Mouse (Mus musculus) gastrocnemius, postnatal 14 days (tissue): ENCODE measurements around the gene Oas1d. TPM values are rescaled to one million over a fixed set of nuclear protein-coding genes. Genes with fewer than 3 reads are reported as not detected.

Experiments used
- DNase-seq: peaks from one replicate; pipeline ENCODE4 v3.0.0; 2021; ENCODE audit warnings: mixed read lengths
- intact Hi-C: fragments of 180-260 bp; cut with DNase I; formaldehyde crosslinking; loops from one replicate; pipeline ENCODE4 v1.15.1; 2025; ENCODE audit warnings: low total_unique reads
- total RNA-seq, 2 experiments: library from RNA; stranded (reverse); gene quantifications; 2 replicates each; pipeline ENCODE4 v1.2.3; 2021

The Oas1d gene
- total RNA-seq, 2 experiments from 2014 or later = not detected

DNA sequence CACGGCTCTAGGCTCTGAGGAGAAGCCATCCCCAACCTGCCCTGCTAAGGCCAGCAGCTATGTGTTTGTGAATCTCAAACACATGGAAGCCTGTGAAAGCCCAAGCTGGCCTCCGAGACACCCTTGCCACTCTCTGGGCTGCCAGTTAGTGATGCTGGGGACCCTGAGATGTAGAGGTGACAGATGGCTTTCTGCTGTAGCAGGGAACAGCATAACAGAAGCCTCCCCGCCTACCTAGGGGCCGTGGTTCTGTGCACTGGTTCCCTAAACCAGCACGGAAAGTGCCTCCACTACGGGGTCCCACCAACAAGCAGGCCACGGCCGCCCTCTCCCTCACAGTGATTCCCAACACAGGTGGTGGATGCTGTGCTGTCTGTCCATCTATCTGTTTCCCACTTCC is 52.6 kb downstream of the Oas1d start:
- intact Hi-C loops = no loop called here
- no peak for DNase-seq

- intact Hi-C loops = no loop called here
- no peak for DNase-seq
These were observed 53.2 kb downstream of the Oas1d start for GRCm38 (mm10) chr5:120967355-120968133.

- no peak for DNase-seq
- intact Hi-C loops = no loop called here
These were observed 53.8 kb downstream of the Oas1d start for GRCm38 (mm10) chr5:120968134-120968532.

GRCm38 (mm10) chr5:120968799-120969198 is 54.5 kb downstream of the Oas1d start:
- no peak for DNase-seq

GRCm38 (mm10) chr5:120969703-120970102 is 55.4 kb downstream of the Oas1d start:
- intact Hi-C loops = no loop called here

More at GRCm38 (mm10) chr5:120968799-120969198, 54.5 kb downstream of the Oas1d start:
- intact Hi-C loops = no loop called here

More at GRCm38 (mm10) chr5:120969703-120970102, 55.4 kb downstream of the Oas1d start:
- peak; percentile 41 for DNase-seq

Other genes with a start within 250 kb of the Oas1d start
- under 1 TPM; 0.66 to 0.76 TPM for gene Dtx1, start 202.6 kb upstream of the Oas1d start, total RNA-seq
- under 1 TPM in 1 of 2 experiments, not detected in 1; 0.13 TPM for gene Oas2, start 164.7 kb upstream of the Oas1d start, total RNA-seq
- gene Oas3, start 136.9 kb upstream of the Oas1d start, total RNA-seq = not detected
- gene Oas1e, start 119.0 kb upstream of the Oas1d start, total RNA-seq = not detected
- gene Oas1c, start 102.0 kb upstream of the Oas1d start, total RNA-seq = under 1 TPM; 0.35 to 0.38 TPM
- not detected for gene Oas1f, start 67.2 kb upstream of the Oas1d start, total RNA-seq
- not detected for gene Oas1h, start 53.1 kb upstream of the Oas1d start, total RNA-seq
- under 1 TPM in 1 of 2 experiments, not detected in 1; 0.16 TPM for gene Oas1g, start 26.9 kb upstream of the Oas1d start, total RNA-seq
- gene Oas1a, start 7.0 kb upstream of the Oas1d start, total RNA-seq = not detected
- gene Rph3a, start 95.6 kb downstream of the Oas1d start, total RNA-seq = under 1 TPM in 1 of 2 experiments, not detected in 1; 0.06 TPM